Mouse (Mus musculus) T-helper 17 cell (primary cell): ENCODE results near the gene Ecm1.

ENCODE experiments used
- in situ Hi-C, 2 experiments: fragments of 300-600 bp; cut with MboI, MseI; formaldehyde crosslinking; loops; 1 replicate in 1 of 2; 2 replicates in 1 of 2; pipeline ENCODE4 v1.15.1; 2025; ENCODE audit warnings: high pct_unique_total_duplicates in 2 of 2

Gene Ecm1

GRCm38 (mm10) chr3:95739353-95740104, at the start of gene Ecm1:
Gene Ecm1, minus strand, starts transcription at chr3:95739569.
- in situ Hi-C loops, result loop anchor here in 1 of 2 experiments (5.0 kb wide), 1 partner anchor 43 kb away; no protein-coding TSS in a partner anchor

GRCm38 (mm10) chr3:95785501-95785900, 46.1 kb upstream of the Ecm1 start:
- in situ Hi-C loops, result no loop called here

GRCm38 (mm10) chr3:95771985-95772384, 32.6 kb upstream of the Ecm1 start:
- in situ Hi-C loops, result loop anchor here (10.0 kb wide), 3 partner anchors 173 to 437 kb away; no protein-coding TSS in a partner anchor

GRCm38 (mm10) chr3:95765534-95765933, 26.2 kb upstream of the Ecm1 start:
- in situ Hi-C loops, result loop anchor here in 1 of 2 experiments (5.0 kb wide), 1 partner anchor 83 kb away; no protein-coding TSS in a partner anchor

- in situ Hi-C loops, result no loop called here
Observed at GRCm38 (mm10) chr3:95763811-95764210, 24.4 kb upstream of the Ecm1 start.

- in situ Hi-C loops, result no loop called here
Observed at GRCm38 (mm10) chr3:95762961-95763360, 23.6 kb upstream of the Ecm1 start.

- in situ Hi-C loops, result no loop called here
Observed at GRCm38 (mm10) chr3:95761771-95762170, 22.4 kb upstream of the Ecm1 start.

GRCm38 (mm10) chr3:95760656-95761055, 21.3 kb upstream of the Ecm1 start:
- in situ Hi-C loops, result no loop called here

- in situ Hi-C loops, result no loop called here
Observed at GRCm38 (mm10) chr3:95760106-95760505, 20.7 kb upstream of the Ecm1 start, which contains the start of gene Tars2. Gene Tars2, minus strand, starts transcription at chr3:95760206.

GRCm38 (mm10) chr3:95758467-95759218, 19.3 kb upstream of the Ecm1 start:
- in situ Hi-C loops, result no loop called here

- in situ Hi-C loops, result no loop called here
Observed at GRCm38 (mm10) chr3:95756808-95757207, 17.4 kb upstream of the Ecm1 start.

- in situ Hi-C loops, result no loop called here
Observed at GRCm38 (mm10) chr3:95754345-95755206, 15.2 kb upstream of the Ecm1 start.

- in situ Hi-C loops, result no loop called here
Observed at GRCm38 (mm10) chr3:95752935-95753334, 13.6 kb upstream of the Ecm1 start.

- in situ Hi-C loops, result loop anchor here in 1 of 2 experiments (5.0 kb wide), 1 partner anchor 42 kb away; no protein-coding TSS in a partner anchor
Observed at GRCm38 (mm10) chr3:95740406-95740805, 1.0 kb upstream of the Ecm1 start.

GRCm38 (mm10) chr3:95735071-95735670, 4.2 kb downstream of the Ecm1 start:
- in situ Hi-C loops, result no loop called here

GRCm38 (mm10) chr3:95734092-95734702, 5.2 kb downstream of the Ecm1 start:
- in situ Hi-C loops, result loop anchor here in 1 of 2 experiments (5.0 kb wide), 1 partner anchor 48 kb away; no protein-coding TSS in a partner anchor

GRCm38 (mm10) chr3:95732744-95733521, 6.4 kb downstream of the Ecm1 start:
- in situ Hi-C loops, result loop anchor here in 1 of 2 experiments (5.0 kb wide), 1 partner anchor 49 kb away; no protein-coding TSS in a partner anchor

- in situ Hi-C loops, result loop anchor here in 1 of 2 experiments (5.0 kb wide), 1 partner anchor 50 kb away; no protein-coding TSS in a partner anchor
Observed at GRCm38 (mm10) chr3:95732297-95732696, 7.1 kb downstream of the Ecm1 start.

- in situ Hi-C loops, result loop anchor here in 1 of 2 experiments (5.0 kb wide), 1 partner anchor 50 kb away; no protein-coding TSS in a partner anchor
Observed at GRCm38 (mm10) chr3:95731802-95732201, 7.6 kb downstream of the Ecm1 start.
